Mouse (Mus musculus) erythroid progenitor cell, adult 5-6 weeks (primary cell): ENCODE data around the gene B3gat1. TPM values are rescaled to one million over a fixed set of nuclear protein-coding genes. Genes with fewer than 3 reads are reported as not detected.

Experiments
- ATAC-seq: replicated peaks from 2 replicates; pipeline ENCODE4 v1.8.0; 2016; ENCODE audit warnings: moderate number of reproducible peaks, mild to moderate bottlenecking, moderate TSS enrichment, inconsistent platforms; ENCODE audit not compliant: poor library complexity, low FRiP score, severe bottlenecking
- total RNA-seq, 2 experiments: library from RNA; stranded (forward) in 1 of 2; stranded (reverse) in 1 of 2; fragments of 150-400 nt in 1 of 2; fragments of 186-747, 209-891 nt in 1 of 2; gene quantifications; 2 replicates each; pipeline versions ENCODE4 v1.2.3 to v1.2.4; 2015 to 2017; ENCODE audit warnings: low replicate concordance in 2 of 2

B3gat1 gene
- total RNA-seq (2015; ENCODE audit: low replicate concordance), result not detected in 2 replicates
- not detected in 2 replicates for total RNA-seq (2017; ENCODE audit: low replicate concordance)

- no peak for ATAC-seq
Measured at GRCm38 (mm10) chr9:26733206-26733891, at the start of gene B3gat1. TSS of gene B3gat1 (plus strand) at chr9:26733728.

- ATAC-seq, result no peak
Measured at GRCm38 (mm10) chr9:26689171-26689570, 44.4 kb upstream of the B3gat1 start.

DNA sequence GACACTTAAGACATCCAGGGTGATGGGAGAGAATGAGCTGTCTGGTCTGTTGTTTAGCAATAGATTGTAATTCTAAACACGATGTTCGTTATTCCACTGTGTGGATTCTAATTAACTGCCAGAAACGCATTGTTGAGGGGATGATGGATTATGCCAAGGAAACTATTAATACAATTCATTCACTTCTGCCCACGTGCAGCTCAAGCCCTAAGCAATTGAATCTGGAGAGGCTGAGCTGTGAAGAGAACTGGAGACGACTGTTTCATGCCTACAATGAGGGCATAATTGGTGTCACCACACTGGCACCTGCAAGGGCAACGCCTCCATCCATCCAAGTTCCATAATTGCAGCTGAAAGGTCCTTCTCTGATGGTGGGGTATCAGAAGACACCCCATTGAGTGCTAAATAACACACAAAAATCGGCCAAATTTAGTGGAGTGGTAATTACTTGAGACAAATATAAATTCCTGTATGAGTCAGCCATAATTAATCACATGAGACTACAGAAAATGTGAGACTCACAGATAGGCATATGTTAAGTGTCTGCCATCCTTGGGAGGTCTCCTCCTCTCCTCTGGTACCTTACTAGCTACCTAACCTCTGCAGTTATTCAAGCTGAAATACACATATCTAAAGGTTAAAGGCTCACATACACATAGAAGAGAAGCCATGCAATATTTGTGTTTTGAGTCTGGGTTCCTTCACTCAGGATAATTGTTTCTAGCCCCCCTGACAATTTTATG lies 43.4 kb upstream of the B3gat1 start:
- ATAC-seq, result no peak

GRCm38 (mm10) chr9:26692641-26693040 lies 40.9 kb upstream of the B3gat1 start:
- no peak for ATAC-seq

GRCm38 (mm10) chr9:26694656-26695055 lies 38.9 kb upstream of the B3gat1 start:
- no peak for ATAC-seq

DNA sequence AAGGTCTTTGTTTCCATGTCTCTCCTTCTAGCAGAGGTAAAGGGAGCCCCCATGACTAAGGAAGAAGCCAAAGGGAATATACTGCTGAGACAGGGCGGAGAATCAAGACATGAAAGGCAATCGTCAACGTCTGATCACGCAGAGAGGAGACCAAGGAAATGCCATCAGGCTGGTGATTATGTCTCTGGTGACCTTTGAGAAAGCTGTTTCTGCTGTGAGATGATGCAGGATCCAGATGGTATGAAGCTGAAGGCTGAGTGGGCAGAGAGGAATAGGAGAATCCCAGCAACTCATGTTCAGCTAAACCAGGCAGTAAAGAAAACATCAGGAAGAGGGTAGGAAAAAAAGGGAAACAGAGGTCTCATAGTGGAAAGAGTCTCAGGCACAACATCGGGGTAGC lies 38.4 kb upstream of the B3gat1 start:
- no peak for ATAC-seq

DNA sequence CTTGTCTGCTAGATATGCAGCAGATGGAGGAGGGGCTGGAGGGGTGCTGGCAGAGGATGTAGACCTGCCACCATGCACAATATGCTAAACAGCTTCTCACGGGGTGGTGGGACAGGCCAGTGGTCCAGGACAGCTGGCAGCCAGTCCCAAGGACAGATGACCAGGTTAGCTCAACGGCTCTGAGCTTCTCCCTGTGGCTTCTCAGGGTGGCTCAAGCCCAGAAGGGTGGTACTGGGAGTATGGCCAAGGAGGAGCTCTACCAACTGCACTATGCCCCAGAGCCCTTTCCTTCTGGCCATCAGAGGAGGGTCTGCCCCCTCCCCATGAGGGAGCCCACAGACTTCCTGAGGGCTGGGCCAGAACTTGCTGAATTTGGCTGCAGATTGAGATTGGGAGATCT lies 35.2 kb upstream of the B3gat1 start:
- no peak for ATAC-seq

DNA sequence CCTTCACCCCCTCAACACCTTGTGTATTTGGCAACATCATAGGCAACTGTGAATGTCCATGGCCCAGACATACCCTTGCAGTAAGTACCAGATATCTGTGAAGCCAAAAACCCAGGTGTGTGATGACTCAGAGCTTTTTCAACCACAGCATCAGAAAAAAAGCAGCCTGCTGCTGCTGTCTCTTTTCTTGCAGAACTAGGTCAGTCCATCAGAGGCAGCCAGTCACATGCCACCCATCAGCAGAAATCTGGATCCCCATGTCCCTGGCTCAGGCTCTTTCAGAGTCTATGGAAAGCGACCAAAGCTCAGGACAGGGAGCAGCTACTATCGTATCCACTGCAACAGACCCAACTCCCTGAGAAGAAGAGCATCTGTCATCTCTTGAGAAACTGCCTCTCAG lies 33.2 kb upstream of the B3gat1 start:
- ATAC-seq, result no peak

GRCm38 (mm10) chr9:26718388-26718787 lies 15.1 kb upstream of the B3gat1 start:
- ATAC-seq, result no peak

- ATAC-seq, result no peak
Measured at GRCm38 (mm10) chr9:26721771-26722170, 11.8 kb upstream of the B3gat1 start.

- ATAC-seq, result no peak
Measured at GRCm38 (mm10) chr9:26725709-26726108, 7.8 kb upstream of the B3gat1 start.

- ATAC-seq, result no peak
Measured at GRCm38 (mm10) chr9:26727445-26727844, 6.1 kb upstream of the B3gat1 start.

DNA sequence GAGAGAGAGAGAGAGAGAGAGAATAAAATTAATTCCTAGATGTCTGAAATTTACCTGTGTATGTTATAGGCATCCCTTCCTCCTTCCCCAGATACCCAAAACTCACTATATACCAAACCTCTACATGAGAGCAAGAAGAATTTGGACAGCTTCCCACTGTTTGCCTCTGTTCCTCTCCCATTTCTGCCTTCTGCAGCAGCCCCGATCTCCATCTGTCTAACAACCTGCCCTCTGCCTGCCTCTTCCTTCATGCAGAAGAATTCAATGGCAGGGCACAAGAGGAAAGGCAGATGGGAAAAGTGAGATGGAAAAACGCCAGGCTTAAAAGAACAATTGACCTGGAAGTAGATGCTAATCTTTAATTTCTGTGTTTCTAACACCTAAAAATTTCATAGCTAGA lies 5.0 kb upstream of the B3gat1 start:
- no peak for ATAC-seq

- no peak for ATAC-seq
Measured at GRCm38 (mm10) chr9:26733986-26734385, 458 bp downstream of the B3gat1 start.

GRCm38 (mm10) chr9:26737116-26737515 lies 3.6 kb downstream of the B3gat1 start:
- ATAC-seq, result no peak

- ATAC-seq, result no peak
Measured at GRCm38 (mm10) chr9:26742817-26743216, 9.3 kb downstream of the B3gat1 start.

DNA sequence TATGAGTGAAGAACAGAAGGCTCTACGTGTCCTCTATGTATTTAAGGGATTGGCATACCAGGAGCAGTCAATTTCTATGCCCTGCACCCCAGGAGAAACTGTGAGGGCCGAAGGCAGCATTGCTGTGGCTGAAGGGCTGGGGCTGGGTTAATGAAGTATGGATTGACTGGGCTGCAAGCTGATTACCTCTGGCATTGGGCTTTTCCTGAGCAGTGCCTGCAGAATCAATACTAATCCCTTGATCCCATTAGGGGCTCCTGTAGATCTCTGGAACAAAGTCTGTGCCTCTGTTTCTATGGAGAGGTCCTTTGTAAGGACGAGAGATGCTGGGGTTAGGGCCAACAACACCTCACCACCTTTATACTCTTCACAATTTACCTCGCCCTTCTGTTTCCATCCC lies 13.6 kb downstream of the B3gat1 start:
- no peak for ATAC-seq

DNA sequence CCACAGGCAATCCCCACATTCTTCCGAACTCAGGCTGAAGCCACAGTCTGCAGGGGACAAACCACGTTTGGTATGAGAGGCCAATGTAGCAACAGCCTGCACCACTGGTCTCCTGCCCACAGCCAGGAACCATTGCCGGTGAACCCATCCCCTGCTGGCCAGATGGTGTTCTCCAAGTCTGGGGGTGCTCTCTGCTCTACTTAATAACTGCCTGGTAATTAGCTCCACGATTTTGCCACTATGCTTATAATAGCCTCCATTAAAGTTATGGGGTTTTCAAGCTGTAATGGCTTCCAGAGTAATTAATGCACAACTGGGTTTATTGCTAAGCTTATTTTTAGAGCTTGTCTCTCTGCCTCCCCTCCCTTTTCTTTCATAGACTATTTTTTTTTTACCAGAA lies 15.4 kb downstream of the B3gat1 start:
- ATAC-seq, result no peak

DNA sequence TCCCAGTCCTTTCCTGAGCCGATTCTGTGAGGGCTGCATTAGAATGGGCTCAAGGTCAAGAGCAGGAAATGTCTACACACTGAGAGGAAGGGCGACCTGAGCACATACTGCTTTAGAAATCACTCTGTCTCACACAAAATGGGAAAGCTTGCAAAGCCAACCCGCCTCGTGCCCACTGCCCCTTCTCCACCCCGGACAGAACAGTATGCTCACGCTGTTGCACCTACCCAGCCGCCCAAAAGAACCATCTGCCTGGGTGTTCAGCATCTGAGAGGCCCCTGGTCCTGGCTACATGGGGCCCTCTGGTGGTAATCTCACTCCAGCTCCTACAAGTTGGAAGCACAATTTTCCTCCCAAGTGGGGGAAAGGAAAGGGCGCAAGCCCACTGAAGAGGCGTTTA lies 26.6 kb downstream of the B3gat1 start:
- ATAC-seq, result no peak

GRCm38 (mm10) chr9:26760576-26760975 lies 27.0 kb downstream of the B3gat1 start:
- no peak for ATAC-seq

- no peak for ATAC-seq
Measured at GRCm38 (mm10) chr9:26762477-26762876, 28.9 kb downstream of the B3gat1 start.
